Mouse (Mus musculus): ENCODE data around the gene Sos1.

The Sos1 gene

DNA sequence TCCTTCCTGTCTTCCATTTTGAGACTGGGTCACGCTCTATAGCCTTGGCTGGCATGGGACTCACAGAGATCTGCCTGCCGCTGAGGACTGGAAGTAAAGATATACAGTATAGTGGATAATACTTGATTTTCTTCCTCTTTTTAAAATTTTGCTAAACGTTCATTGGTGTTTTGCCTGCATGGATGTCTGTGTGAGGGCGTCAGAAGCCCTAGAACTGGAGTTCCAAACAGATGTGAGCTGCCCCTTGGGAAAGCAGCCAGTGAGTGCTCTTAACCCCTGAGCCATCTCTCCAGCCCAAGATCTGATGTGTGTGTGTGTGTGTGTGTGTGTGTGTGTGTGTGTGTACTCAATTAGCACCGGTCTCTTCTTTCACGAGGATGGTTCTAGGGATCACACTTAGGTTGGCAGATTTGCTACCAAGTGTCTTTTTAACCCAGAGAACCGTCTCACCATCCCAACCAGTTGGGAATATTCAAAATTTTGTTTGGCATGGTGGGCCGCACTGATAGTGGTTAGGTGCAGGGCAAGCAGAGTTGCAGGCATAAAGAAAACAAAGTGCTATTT lies 16.4 kb upstream of the Sos1 start:
- in situ Hi-C loops (cut with MboI; ENCODE audit: unreplicated experiment in 2 of 2) = loop anchor here in 1 of 2 experiments (25.0 kb wide), 1 partner anchor 1134 kb away; the partner anchor contains the start of gene Cdc42ep3

DNA sequence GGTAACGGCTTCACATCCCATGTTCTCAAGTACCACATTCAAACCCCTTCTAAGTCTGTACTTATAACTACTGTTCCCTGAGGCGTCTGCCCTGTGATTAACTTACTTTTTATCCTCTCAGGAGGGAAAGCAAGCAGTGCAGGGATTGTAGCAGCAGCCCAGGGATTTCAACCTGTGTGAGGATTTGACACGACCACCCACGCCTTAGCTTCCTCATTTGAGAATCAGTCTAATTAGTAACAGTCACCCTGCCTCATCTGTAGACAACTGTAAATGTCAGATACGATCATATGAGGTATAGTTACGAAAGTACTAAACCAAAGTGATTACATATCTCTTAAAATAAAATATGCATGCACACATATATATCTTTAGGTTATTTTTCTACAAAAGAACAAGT lies 15.9 kb upstream of the Sos1 start:
- in situ Hi-C loops (cut with MboI; ENCODE audit: unreplicated experiment in 2 of 2) = loop anchor here in 1 of 2 experiments (25.0 kb wide), 1 partner anchor 1134 kb away; the partner anchor contains the start of gene Cdc42ep3

DNA sequence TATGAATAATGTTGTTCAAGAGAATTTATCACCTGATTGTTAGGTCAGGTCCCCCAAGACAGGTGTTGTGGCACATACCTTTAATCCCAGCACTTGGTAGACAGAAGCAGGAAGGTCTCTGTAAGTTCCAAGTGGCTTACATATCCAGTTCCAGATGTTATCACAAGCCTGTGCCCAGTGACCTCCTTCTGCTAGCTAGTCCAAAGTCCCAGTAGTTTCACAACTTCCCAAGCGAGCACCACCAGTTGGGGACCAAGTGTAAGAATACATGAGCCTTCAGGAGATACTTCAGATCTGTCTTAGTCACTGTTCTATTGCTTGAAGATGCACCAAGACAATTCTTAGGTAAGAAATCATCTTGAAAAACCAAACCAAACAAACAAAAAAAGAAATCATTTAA lies 13.6 kb upstream of the Sos1 start:
- in situ Hi-C loops (cut with MboI; ENCODE audit: unreplicated experiment in 2 of 2) = loop anchor here in 1 of 2 experiments (25.0 kb wide), 1 partner anchor 1132 kb away; the partner anchor contains the start of gene Cdc42ep3

DNA sequence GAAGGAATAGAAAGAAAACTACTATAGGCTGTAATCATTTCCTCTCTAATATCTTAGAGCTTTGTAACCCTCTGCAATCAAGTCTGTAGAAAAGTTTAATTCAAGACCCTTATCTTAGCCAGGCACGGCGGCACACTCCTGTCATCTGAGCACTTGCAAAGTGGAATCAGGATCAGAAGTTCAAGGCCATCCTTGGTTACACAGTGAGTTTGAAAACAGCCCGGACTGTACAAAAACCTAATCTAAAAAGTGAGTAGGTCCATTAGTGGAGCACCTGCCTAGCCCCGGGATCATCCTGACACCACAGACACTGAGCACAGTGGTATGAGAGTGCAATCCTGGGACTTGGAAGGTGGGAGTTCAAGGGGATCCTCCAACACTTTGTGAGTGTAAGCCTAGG lies 12.6 kb upstream of the Sos1 start:
- in situ Hi-C loops (cut with MboI; ENCODE audit: unreplicated experiment in 2 of 2) = loop anchor here in 1 of 2 experiments (25.0 kb wide), 1 partner anchor 1131 kb away; the partner anchor contains the start of gene Cdc42ep3

DNA sequence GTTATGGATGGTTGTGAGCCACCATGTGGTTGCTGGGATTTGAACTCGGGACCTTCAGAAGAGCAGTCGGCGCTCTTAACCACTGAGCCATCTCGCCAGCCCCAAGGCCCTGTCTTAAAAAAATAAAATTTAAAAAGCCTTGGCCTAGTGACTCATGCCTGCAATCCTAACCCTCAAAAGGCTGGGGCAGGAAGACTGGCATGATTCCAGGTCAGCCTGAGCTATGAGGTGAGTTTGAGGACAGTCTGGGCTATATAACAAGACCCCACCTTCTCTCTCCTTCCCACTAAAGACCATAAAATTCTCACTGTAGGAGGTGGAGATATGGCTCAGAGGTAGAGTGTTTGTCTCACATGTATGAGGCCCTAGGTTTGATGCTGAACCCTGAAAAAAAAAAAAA lies 12.0 kb upstream of the Sos1 start:
- in situ Hi-C loops (cut with MboI; ENCODE audit: unreplicated experiment in 2 of 2) = loop anchor here in 1 of 2 experiments (25.0 kb wide), 1 partner anchor 1130 kb away; the partner anchor contains the start of gene Cdc42ep3

DNA sequence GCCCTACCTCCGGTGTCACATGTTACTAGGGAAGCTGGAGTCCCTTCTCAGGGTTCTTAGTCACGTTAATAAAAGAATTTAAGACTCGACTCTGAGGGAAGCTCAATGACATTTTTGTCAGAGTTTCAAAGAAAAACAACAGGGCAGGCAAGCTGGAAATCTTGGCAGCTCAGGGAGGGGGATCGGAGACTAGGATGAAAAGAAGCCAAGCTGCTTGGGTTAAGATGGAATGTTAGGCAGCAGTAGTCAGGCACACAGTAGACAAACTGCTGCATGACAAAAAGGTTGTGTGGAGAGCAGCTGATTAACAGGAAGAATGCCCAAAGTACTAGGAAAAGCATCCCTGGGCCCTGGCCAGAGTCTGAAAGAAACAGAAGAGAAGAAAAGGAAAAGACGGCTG lies 9.9 kb upstream of the Sos1 start:
- in situ Hi-C loops (cut with MboI; ENCODE audit: unreplicated experiment in 2 of 2) = loop anchor here in 1 of 2 experiments (25.0 kb wide), 1 partner anchor 1128 kb away; the partner anchor contains the start of gene Cdc42ep3

DNA sequence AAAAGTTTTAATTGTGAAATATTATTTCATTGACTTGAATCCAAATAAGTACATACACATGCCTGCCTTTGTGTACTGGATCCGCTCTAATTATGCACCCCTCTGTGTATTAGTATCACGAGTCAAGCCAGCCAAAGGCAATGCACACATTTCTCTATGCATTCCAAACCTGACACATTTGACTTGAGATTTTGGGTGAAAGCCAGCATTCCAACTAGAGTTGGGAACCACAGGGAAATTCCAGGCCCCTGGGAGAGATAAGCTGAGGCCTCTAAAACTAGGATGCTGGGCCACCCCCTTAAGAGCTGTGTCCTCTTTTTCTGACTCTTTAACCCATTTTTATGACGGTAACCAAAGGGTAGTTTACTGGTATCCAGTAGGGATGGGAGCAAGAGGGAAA lies 8.7 kb upstream of the Sos1 start:
- in situ Hi-C loops (cut with MboI; ENCODE audit: unreplicated experiment in 2 of 2) = loop anchor here (5.0 to 25.0 kb wide), 2 partner anchors 58 to 1127 kb away; partner anchors contain the start of gene Cdc42ep3 (in 1 of the 2)

DNA sequence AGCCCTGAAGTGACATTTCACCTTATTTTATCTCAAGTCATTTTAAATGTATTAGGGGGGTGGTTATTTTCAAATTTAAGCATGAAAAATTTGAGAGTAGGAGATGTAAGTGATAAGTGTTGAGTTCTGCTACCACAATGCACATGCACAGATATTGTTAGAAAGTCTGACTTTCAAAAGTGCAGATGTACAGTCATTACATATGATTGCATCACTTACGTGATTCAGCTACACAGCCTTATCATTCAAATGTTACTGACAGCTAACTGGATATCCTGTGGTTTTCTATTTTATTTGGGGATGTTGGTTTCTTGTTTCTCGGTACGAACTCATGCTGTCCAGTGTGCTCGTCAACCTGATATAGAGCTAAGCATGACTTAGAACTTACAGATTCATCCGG lies 4.9 kb upstream of the Sos1 start:
- in situ Hi-C loops (cut with MboI; ENCODE audit: unreplicated experiment in 2 of 2) = loop anchor here (5.0 to 25.0 kb wide), 2 partner anchors 62 to 1123 kb away; partner anchors contain the start of gene Cdc42ep3 (in 1 of the 2)

DNA sequence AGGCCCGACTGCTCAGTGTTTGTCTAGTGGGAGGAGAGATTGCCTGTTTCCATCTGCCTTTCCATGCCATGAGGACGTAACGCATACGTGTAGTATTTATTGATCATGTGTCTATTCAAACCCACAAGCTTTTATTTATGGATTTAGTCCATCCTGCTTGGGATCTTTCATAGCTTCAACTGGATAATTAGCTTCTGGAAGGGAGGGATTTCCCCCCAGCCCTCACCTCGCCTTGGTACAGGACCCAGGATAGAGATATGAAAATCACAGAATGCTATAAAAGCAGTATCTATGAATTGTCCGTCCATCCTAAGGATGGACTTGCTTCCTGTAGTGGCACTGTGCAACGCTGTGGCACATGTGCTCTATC lies 587 bp upstream of the Sos1 start:
- in situ Hi-C loops (cut with MboI; ENCODE audit: unreplicated experiment in 2 of 2) = loop anchor here in 1 of 2 experiments (25.0 kb wide), 1 partner anchor 1119 kb away; the partner anchor contains the start of gene Cdc42ep3

DNA sequence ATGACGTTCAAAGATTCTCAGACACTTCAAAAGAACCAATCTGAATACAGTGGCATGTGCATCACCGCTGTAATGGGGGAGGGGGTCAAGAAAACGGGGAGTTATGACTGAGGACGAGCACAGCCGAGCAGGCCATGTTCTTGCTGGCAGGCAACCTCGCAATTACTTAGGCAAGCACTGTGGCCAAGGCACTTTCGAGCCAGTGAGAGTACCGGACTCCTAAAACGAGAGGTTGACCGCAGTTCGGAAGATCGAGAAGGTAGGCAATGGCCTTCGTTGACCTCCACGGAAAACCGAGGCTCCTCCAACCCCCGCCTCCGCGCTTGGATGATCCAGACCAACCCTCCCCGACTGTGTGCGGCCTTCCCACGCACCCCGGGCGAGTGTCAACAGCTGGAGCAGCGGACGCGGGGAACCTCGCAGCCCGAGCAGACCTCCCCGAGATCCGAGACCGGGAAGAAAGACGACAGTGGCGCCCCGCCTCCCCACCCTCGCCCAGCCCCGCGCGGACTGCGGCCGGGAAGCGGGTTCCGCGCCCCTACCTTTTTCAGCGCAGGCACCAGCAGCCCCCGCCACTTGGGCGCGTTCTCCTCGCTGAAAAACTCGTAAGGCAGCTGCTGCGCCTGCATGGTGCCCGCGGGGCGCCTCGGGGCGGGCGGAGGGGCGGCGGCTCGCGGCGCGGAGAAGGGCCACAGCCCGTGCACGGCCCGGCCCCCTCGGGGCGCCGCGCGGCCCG lies 790 bp downstream of the Sos1 start:
- in situ Hi-C loops (cut with MboI; ENCODE audit: unreplicated experiment in 2 of 2) = loop anchor here in 1 of 2 experiments (25.0 kb wide), 1 partner anchor 1117 kb away; the partner anchor contains the start of gene Cdc42ep3

DNA sequence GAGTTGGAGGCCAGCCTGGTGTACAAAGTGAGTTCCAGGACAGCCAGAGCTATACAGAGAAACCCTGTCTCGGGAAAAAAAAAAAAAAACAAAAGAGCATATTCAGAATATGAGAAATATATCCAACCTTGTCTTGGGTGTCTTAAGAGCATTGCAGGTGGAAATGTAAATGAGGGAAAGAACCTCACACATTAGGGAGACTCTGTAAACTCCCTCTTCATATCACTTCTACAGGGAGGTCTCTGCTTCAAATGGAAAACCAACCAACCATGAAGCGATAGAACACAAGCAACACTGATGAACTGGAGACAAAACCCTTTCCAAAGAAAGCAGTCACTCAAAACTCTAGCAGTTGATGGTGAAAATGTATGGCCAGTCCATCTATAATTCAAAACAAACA lies 2.6 kb downstream of the Sos1 start:
- in situ Hi-C loops (cut with MboI; ENCODE audit: unreplicated experiment in 2 of 2) = loop anchor here in 1 of 2 experiments (25.0 kb wide), 1 partner anchor 1115 kb away; the partner anchor contains the start of gene Cdc42ep3

DNA sequence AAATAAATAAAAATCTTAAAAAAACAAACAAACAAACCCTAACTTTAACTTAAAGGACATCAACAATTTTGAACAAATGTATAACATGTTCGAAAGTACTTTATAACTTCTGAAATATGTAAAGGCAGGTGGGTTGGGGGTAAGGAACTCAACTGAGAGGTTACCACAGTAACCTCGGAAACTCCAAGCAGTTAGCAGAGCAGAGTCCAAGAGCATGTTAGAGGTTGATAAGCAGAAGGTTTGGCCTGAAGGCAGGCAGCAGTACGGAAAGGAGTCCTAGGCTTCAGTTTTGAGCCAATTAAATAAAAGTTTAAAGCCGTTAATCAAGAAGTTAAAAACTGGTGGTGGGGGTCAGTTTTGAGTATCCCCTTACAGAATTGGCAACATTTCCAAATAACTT lies 3.8 kb downstream of the Sos1 start:
- in situ Hi-C loops (cut with MboI; ENCODE audit: unreplicated experiment in 2 of 2) = loop anchor here in 1 of 2 experiments (25.0 kb wide), 1 partner anchor 1114 kb away; the partner anchor contains the start of gene Cdc42ep3

DNA sequence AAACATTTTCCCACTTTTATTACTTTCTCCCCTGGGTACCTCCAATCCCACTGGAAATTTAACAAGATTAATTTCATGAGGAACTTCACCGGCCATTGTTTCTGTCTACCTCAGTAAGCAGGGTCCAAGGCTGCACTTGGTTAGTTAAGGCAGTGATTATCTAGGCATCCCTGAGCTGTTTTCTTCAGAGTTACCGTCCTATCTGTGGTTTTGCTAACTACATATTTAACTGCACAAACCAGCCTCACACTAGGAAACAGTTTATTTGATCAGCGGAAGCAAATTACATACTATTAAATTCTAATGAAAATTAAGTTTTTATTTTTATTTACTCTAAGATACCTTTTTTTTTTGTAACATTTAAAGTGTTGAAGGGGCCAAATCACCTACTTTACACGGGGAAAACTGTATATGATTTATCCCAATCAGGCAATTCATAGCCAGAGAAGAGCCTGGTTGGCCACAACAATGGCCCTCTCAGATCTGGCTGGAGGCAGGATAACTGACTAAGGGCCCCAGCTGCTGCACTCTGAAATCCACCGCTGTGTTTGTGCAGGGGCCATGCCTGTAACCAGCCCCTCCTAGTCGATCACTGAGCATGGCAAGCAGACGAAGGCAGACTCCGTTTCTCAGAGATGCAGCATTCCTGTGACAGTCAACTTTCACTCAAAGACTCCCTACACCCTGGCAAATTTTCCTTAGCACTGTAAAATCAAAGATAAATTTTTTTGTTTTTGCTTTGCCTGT lies 9.0 kb downstream of the Sos1 start:
- in situ Hi-C loops (cut with MboI; ENCODE audit: unreplicated experiment in 2 of 2) = loop anchor here in 1 of 2 experiments (25.0 kb wide), 1 partner anchor 591 kb away; the partner anchor contains the start of gene Thumpd2

DNA sequence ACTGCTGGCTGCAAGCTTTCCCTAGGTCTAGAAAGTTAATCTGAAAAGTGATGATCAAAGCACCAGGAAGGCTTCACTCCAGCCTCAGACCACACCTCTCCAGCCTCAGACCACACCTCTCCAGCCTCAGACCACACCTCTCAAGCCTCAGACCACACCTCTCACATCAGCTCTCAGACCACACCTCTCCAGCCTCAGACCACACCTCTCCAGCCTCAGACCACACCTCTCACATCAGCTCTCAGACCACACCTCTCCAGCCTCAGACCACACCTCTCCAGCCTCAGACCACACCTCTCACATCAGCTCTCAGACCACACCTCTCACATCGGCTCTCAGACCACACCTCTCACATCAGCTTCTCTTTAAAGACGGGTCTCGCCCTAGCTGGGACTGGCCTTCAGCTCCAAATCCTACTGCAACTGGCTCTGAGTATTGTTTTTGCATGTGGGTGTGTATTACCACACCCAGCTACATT lies 11.8 kb downstream of the Sos1 start:
- in situ Hi-C loops (cut with MboI; ENCODE audit: unreplicated experiment in 2 of 2) = loop anchor here in 1 of 2 experiments (25.0 kb wide), 1 partner anchor 594 kb away; the partner anchor contains the start of gene Thumpd2

DNA sequence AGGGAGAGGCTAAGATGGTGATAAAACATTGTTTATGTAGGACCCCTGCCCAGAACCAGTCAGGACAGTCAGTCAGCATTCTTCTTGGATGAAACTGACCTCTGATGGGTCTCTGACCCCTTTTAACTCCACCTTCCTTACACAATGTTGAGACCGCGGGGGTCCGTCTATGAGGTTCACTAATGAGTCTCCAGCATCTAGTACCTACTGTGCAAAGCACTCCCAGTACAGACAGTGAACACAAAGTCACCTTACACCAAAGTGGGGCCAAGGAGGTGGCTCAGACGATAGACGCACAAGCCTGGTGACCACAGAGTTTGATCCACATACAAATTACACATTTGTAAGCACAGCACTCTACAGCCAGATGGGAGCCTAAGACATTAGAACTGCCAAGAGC lies 20.0 kb downstream of the Sos1 start:
- in situ Hi-C loops (cut with MboI; ENCODE audit: unreplicated experiment in 2 of 2) = loop anchor here in 1 of 2 experiments (25.0 kb wide), 1 partner anchor 602 kb away; the partner anchor contains the start of gene Thumpd2

DNA sequence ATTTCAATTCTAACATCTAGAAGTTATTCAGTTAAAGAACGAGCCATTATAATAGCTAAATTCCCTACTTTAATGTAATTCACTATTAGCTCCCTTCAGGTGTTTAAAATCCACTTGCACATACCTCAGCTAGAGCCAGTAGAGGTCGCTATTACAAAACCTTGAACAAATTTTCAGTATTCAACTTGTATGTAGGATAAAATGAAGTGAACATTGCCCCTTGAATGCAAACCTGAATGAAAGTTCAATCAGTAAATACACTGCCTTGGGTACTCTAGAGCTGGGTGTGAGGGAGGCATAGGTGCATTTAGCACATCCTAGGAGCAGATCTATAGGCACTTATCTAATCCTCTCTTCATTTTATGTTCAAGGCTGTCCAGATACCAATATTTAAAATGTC lies 24.6 kb downstream of the Sos1 start:
- in situ Hi-C loops (cut with MboI; ENCODE audit: unreplicated experiment in 2 of 2) = loop anchor here (5.0 to 25.0 kb wide), 3 partner anchors 97 to 607 kb away; partner anchors contain the start of gene Thumpd2 (in 1 of the 2)

DNA sequence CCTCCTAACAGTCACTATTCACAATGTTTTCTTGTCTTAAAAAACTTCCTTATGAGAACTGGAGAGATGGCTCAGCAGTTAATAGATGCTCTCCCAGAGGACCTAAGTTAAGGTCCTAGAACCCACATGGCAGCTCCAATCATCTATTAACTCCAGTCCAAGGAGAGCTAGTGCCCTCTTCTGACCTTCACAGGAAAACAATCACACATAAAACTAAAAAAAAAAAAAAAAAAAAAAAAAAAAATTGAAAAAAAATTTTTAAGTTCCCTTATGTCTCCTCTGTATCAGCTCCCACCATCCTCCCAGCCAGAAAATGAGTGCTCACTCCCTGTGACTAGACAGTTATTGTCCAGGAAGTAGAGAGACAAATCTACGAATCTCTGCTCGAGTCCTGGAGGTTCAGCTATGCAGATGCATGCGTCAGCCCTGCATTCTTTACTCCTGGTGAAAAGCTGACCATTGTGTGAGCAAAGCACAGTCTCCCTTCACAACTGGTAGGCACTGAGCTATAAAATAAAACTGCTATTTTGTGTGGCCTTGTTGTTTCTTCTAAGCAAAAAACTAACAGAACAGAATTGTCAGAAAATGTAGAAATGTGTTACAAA lies 29.7 kb downstream of the Sos1 start:
- in situ Hi-C loops (cut with MboI; ENCODE audit: unreplicated experiment in 2 of 2) = loop anchor here in 1 of 2 experiments (25.0 kb wide), 1 partner anchor 612 kb away; the partner anchor contains the start of gene Thumpd2

DNA sequence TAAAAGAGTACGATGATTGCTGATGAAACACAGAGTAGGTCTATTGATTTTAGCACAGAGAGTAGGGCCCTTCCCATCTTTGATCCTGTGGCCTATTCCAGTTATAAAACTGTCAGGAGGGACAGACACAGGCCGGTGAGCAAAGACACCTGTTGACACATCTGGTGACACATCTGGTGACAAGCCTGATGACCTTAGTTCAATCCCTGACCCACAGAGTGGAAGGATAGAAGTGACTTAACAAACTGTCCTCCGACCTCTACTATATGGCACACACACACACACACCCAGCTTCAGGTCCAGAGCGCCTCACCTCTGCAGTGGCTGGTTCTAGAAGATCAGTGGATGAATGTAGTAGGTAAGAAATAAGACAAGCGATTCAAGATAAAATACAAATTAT lies 33.8 kb downstream of the Sos1 start:
- in situ Hi-C loops (cut with MboI; ENCODE audit: unreplicated experiment in 2 of 2) = loop anchor here in 1 of 2 experiments (25.0 kb wide), 1 partner anchor 784 kb away; no protein-coding TSS in a partner anchor

DNA sequence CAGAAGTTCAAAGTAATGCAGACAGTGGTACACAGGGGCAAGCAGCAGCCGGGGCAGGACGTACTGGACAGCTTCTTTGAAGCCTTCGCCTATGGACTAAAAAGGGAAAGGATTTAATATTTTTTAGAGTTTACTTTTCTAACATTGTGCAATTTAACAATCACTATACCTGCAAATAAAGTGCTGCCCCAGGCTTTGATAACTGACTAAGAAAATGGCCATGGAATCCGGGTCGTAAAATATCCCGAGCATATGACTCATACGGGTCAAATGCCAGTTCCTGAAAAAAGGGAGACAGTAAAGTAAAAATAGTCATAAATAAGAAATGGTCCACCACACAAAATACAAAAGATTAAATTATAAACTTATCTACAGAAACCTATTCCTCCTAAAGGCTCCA lies 34.8 kb downstream of the Sos1 start:
- in situ Hi-C loops (cut with MboI; ENCODE audit: unreplicated experiment in 2 of 2) = loop anchor here in 1 of 2 experiments (25.0 kb wide), 1 partner anchor 783 kb away; no protein-coding TSS in a partner anchor
